29 mouse cellular contexts compared by ENCODE assay signal in genomic region chr6:56008711-56009110, GRCm38 (mm10). TPM values are rescaled to one million over a fixed set of nuclear protein-coding genes. Genes with fewer than 3 reads are reported as not detected.
"Had no signal": no experiment of that assay in that cellular context is flagged by ENCODE, and none has a peak within 500 bp of the region (broad histone marks: within the 10 kb centered on the region; RNA-seq: fewer than 3 reads in every experiment).

No protein-coding gene starts in this region.

- H3K4me3 ChIP-seq: gastrocnemius, adult 2 months; heart, embryonic 10.5 days; heart, embryonic 12.5 days; hindbrain, embryonic 13.5 days; hindbrain, embryonic 15.5 days; kidney, embryonic 15.5 days; limb, embryonic 13.5 days; limb, embryonic 15.5 days; liver, embryonic 12.5 days had no signal

- DNase-seq: gastrocnemius, adult 2 months; gastrocnemius, postnatal 10 days; gastrocnemius, postnatal 25 days; heart, adult 18-20 months; heart, postnatal 10 days; kidney, adult 11 months; kidney, adult 2 months; kidney, adult 9 months; kidney, postnatal 14 days; kidney, postnatal 36 days; layer of hippocampus, adult 9-11 months; layer of hippocampus, postnatal 36 days; left cerebral cortex, postnatal 4 days had no signal

- H3K27ac ChIP-seq: gastrocnemius, adult 2 months; heart, embryonic 10.5 days; hindbrain, embryonic 13.5 days; hindbrain, embryonic 15.5 days; hindbrain, postnatal 0 days; kidney, embryonic 15.5 days; kidney, postnatal 0 days; limb, embryonic 13.5 days; limb, embryonic 15.5 days; liver, embryonic 12.5 days; liver, embryonic 14.5 days had no signal

RNA-seq across cellular contexts. Expression of gene Ppp1r17, which starts 8.6 kb away (rescaled TPM):
- total RNA-seq: gastrocnemius, adult 2 months; gastrocnemius, postnatal 10 days; gastrocnemius, postnatal 25 days; gastrocnemius, postnatal 4 days; granulocyte monocyte progenitor cell, adult 5-6 weeks; heart, adult 18-20 months; heart, postnatal 10 days; heart, postnatal 25 days; hematopoietic stem cell, adult 5-6 weeks; liver, adult 2 months had no signal
